ENCODE assay signal across 7 mouse cellular contexts in the genomic region with DNA sequence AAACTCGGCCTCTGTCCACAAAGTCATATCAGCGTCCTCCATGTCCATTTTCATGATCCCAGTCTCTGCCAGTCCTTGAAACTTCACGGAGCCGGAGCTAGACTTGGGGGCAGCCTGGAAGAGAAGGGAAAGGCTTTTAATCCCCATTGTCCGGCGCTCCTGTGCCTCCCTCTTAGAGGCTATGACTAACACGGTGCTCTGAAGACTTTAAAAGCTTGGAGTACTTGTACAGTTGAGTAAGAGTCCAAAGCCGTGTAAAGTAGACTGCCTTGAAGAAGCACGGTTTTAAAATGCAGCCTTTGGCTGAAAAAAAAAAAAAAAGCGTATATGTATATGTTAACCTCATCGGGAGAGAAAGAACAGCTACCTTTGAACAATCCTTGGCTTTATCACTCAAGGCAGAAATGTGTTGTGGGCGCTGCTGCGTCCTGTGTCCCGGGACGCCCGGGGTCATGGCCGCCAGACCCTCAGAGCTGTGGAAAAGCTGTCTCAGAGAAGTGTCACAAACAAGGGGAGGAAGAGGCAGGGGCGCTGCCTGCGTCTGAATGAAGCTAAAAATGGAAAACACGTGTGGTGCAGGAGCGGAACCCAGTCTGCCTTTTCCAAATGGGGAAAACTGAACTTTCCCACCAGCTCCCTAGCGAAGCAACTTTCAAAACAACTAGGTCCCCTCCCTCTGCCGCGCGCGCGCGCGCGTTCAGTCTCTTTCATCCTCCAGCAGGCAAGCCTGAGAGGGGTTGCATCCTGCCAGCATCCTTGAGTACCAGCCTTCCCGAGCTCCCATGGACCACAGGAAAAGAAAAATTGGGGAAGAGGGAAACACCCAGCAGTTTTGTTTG.
A peak's percentile ranks its signal among the peaks of the same experiment; 100 is the strongest.
DNase-seq lines count a peak whose midpoint lies in the region; ATAC-seq and TF ChIP-seq lines count a peak whose summit lies in the region.

No protein-coding gene starts in this region.

- H3K4me1 ChIP-seq in CH12.LX (ENCODE audit: control insufficient read depth in 1 of 2, insufficient read depth in 2 of 2): peaks cover 2 to 57% of the 10 kb centered on the region in 2 experiments; a peak in 3 of 4 replicates
- peaks cover 12% of the 10 kb centered on the region; the same call in 1 of the 2 replicates for H3K4me1 ChIP-seq in intestine, embryonic 15.5 days (replicated peaks)
- peaks cover 5% of the 10 kb centered on the region; the same call in 1 of the 2 replicates for H3K4me1 ChIP-seq in lung, embryonic 14.5 days (ENCODE audit: insufficient read depth)

- WGBS in intestine, embryonic 15.5 days: 3% methylated on average over 31 of the region's 31 CpGs
- 2% methylated on average over 31 of the region's 31 CpGs for WGBS in lung, embryonic 14.5 days

- no peak for TF ChIP-seq CTCF in CH12.LX (conservative IDR thresholded peaks at IDR 0.05 in 1 of 2, IDR thresholded peaks at IDR 0.05 in 1 of 2; ENCODE audit: low read depth in 2 of 2, low read length in 2 of 2)
- no peak for TF ChIP-seq CTCF in lung, embryonic 14.5 days (IDR thresholded peaks at IDR 0.05; ENCODE audit: low read depth)

- DNase-seq in CH12.LX (ENCODE audit: extremely low read depth): no peak
- peak; percentile 60 for DNase-seq in adrenal gland, adult 2 months
- DNase-seq in forelimb bud, embryonic 11.5 days (ENCODE audit: low read depth, low spot score): peak; percentile 60
- DNase-seq in lung, embryonic 14.5 days: peak; percentile 70
- DNase-seq in splenic B cell, adult 2 months (ENCODE audit: low read depth, low spot score): peak; percentile 17
- no peak for DNase-seq in left cerebral cortex, postnatal 25 days (ENCODE audit: low spot score in 2 of 2)

- dilution Hi-C loops in CH12.LX (cut with MboI; ENCODE audit: extremely low pct_ligation_motif_present, extremely low pct_unique_long_range_greater_than_20kb, low sequenced_read_pairs): no loop called here

- H3K27ac ChIP-seq in CH12.LX (ENCODE audit: insufficient read depth, low read depth): peak overlapping the region; percentile 29; the same call in 1 of the 2 replicates
- H3K27ac ChIP-seq in intestine, embryonic 15.5 days: peak overlapping the region; percentile 77
- H3K27ac ChIP-seq in lung, embryonic 14.5 days (ENCODE audit: low read depth): no peak overlapping the region

- no peaks in the 10 kb centered on the region for H3K27me3 ChIP-seq in CH12.LX (replicated peaks)
- no peaks in the 10 kb centered on the region for H3K27me3 ChIP-seq in intestine, embryonic 15.5 days (replicated peaks)
- H3K27me3 ChIP-seq in lung, embryonic 14.5 days (ENCODE audit: insufficient read depth, low read length): peaks cover 16% of the 10 kb centered on the region
- no peaks in the 10 kb centered on the region; the same call in 1 of the 2 replicates for H3K27me3 ChIP-seq in splenic B cell, adult 2 months (ENCODE audit: control insufficient read depth, insufficient read depth, low read length, poor library complexity, severe bottlenecking)

- peak overlapping the region; percentile 58 to 87 (median 62) for H3K4me3 ChIP-seq in CH12.LX (replicated peaks in 1 of 3; ENCODE audit: low read depth in 2 of 3, low read length in 2 of 3, poor library complexity in 1 of 3)
- peak overlapping the region; percentile 48 for H3K4me3 ChIP-seq in intestine, embryonic 15.5 days (replicated peaks)
- H3K4me3 ChIP-seq in lung, embryonic 14.5 days (ENCODE audit: low read depth, low read length): peak overlapping the region; percentile 57

- intact Hi-C loops in left cerebral cortex, postnatal 25 days (cut with DNase I): loop anchor here (5.0 to 10.0 kb wide), 4 partner anchors 130 to 1018 kb away; no protein-coding TSS in a partner anchor

- TF ChIP-seq RAD21 in CH12.LX (IDR thresholded peaks at IDR 0.05; ENCODE audit: low read depth, low read length): no peak

- no peaks in the 10 kb centered on the region for H3K9me3 ChIP-seq in CH12.LX (replicated peaks; ENCODE audit: low read length)
- H3K9me3 ChIP-seq in intestine, embryonic 15.5 days: no peaks in the 10 kb centered on the region
- H3K9me3 ChIP-seq in lung, embryonic 14.5 days (ENCODE audit: low read depth, low read length): no peaks in the 10 kb centered on the region

- peak overlapping the region; percentile 99 for H3K4me2 ChIP-seq in CH12.LX (ENCODE audit: insufficient read depth, low read depth, poor library complexity, severe bottlenecking)
- H3K4me2 ChIP-seq in intestine, embryonic 15.5 days (replicated peaks): peak overlapping the region; percentile 89
- peak overlapping the region; percentile 94 for H3K4me2 ChIP-seq in lung, embryonic 14.5 days

- TF ChIP-seq POLR2A in CH12.LX (IDR thresholded peaks at IDR 0.05; ENCODE audit: low read depth, low read length): no peak; the same call in 1 of the 2 replicates

- no peak for ATAC-seq in intestine, embryonic 15.5 days
- ATAC-seq in lung, embryonic 14.5 days (ENCODE audit: insufficient read depth): no peak

- TF ChIP-seq EP300 in CH12.LX (IDR thresholded peaks at IDR 0.05; ENCODE audit: low read length): no peak

- peak overlapping the region; percentile 78 for H3K9ac ChIP-seq in CH12.LX (ENCODE audit: insufficient read depth, low read depth)
- peak overlapping the region; percentile 55 for H3K9ac ChIP-seq in intestine, embryonic 15.5 days
- peak overlapping the region; percentile 44 for H3K9ac ChIP-seq in lung, embryonic 14.5 days

- in situ Hi-C loops in CH12.LX (cut with MboI; ENCODE audit: low pct_ligation_motif_present, low pct_unique_long_range_greater_than_20kb, low sequenced_read_pairs): loop anchor here (5.0 to 10.0 kb wide), 5 partner anchors 150 to 588 kb away; no protein-coding TSS in a partner anchor

- H3K36me3 ChIP-seq in CH12.LX (replicated peaks in 1 of 2; ENCODE audit: control insufficient read depth in 1 of 2, insufficient read depth in 1 of 2, low read length in 1 of 2): peaks cover 0 to 4% of the 10 kb centered on the region in 2 experiments
- no peaks in the 10 kb centered on the region for H3K36me3 ChIP-seq in intestine, embryonic 15.5 days
- no peaks in the 10 kb centered on the region for H3K36me3 ChIP-seq in lung, embryonic 14.5 days (ENCODE audit: insufficient read depth)
- no peaks in the 10 kb centered on the region for H3K36me3 ChIP-seq in splenic B cell, adult 2 months (ENCODE audit: control insufficient read depth, insufficient read depth, low read length, poor library complexity, severe bottlenecking)

- H3K79me2 ChIP-seq in CH12.LX (replicated peaks; ENCODE audit: control insufficient read depth, extremely low read depth, insufficient read depth, poor library complexity, severe bottlenecking): peaks cover 45% of the 10 kb centered on the region

TF ChIP-seq in CH12.LX, 34 proteins besides CTCF, POLR2A, EP300 and RAD21:
- TF ChIP-seq CHD2 (IDR thresholded peaks at IDR 0.05; ENCODE audit: low read length): no peak
- peak; percentile 43; the same call in 1 of the 2 replicates for TF ChIP-seq BHLHE40 (IDR thresholded peaks at IDR 0.05; ENCODE audit: low read depth, low read length)
- peak; percentile 76 for TF ChIP-seq NRF1 (IDR thresholded peaks at IDR 0.05; ENCODE audit: low read depth, low read length)
- no peak for TF ChIP-seq ZC3H11A (IDR thresholded peaks at IDR 0.05; ENCODE audit: low read depth, low read length)
- TF ChIP-seq MAX (IDR thresholded peaks at IDR 0.05; ENCODE audit: low read length): no peak
- no peak for TF ChIP-seq MYC (IDR thresholded peaks at IDR 0.05; ENCODE audit: low read depth, low read length)
- peak; percentile 56 for TF ChIP-seq ZNF384 (IDR thresholded peaks at IDR 0.05; ENCODE audit: low read depth, low read length)
- no peak; the same call in none of the 2 replicates for TF ChIP-seq SIN3A (IDR thresholded peaks at IDR 0.05; ENCODE audit: low read length)
- no peak for TF ChIP-seq POLR2AphosphoS2 (IDR thresholded peaks at IDR 0.05; ENCODE audit: low read depth, low read length)
- no peak for TF ChIP-seq IRF4 (IDR thresholded peaks at IDR 0.05; ENCODE audit: low read depth, low read length)
- TF ChIP-seq PAX5 (IDR thresholded peaks at IDR 0.05; ENCODE audit: low read length): no peak
- no peak for TF ChIP-seq TBP (conservative IDR thresholded peaks at IDR 0.05; ENCODE audit: low read depth, low read length)
- no peak for TF ChIP-seq ZKSCAN1 (IDR thresholded peaks at IDR 0.05; ENCODE audit: borderline replicate concordance, low read depth, low read length)
- TF ChIP-seq ELF1 (IDR thresholded peaks at IDR 0.05; ENCODE audit: low read depth, low read length): no peak
- TF ChIP-seq KAT2A (IDR thresholded peaks at IDR 0.05; ENCODE audit: insufficient replicate concordance, low read length): 0 out of 2 replicates have a peak, but pooled peaks have one; percentile 20
- TF ChIP-seq USF2 (conservative IDR thresholded peaks at IDR 0.05; ENCODE audit: low read depth, low read length): no peak
- TF ChIP-seq TCF12 (IDR thresholded peaks at IDR 0.05; ENCODE audit: low read depth, low read length): no peak
- TF ChIP-seq JUN (IDR thresholded peaks at IDR 0.05; ENCODE audit: insufficient read depth, low read depth, low read length): no peak
- TF ChIP-seq E2F4 (IDR thresholded peaks at IDR 0.05; ENCODE audit: insufficient replicate concordance, low read depth, low read length): no peak
- no peak for TF ChIP-seq NELFE (IDR thresholded peaks at IDR 0.05; ENCODE audit: low read depth, low read length)
- 0 out of 2 replicates have a peak, but pooled peaks have one; percentile 3 for TF ChIP-seq MAFK (IDR thresholded peaks at IDR 0.05; ENCODE audit: insufficient replicate concordance, low read length)
- no peak for TF ChIP-seq JUND (conservative IDR thresholded peaks at IDR 0.05; ENCODE audit: low read depth, low read length)
- TF ChIP-seq MAZ (IDR thresholded peaks at IDR 0.05; ENCODE audit: low read depth, low read length): no peak
- TF ChIP-seq ETS1 (conservative IDR thresholded peaks at IDR 0.05; ENCODE audit: low read depth, low read length): no peak
- no peak for TF ChIP-seq GABPA (IDR thresholded peaks at IDR 0.05; ENCODE audit: insufficient replicate concordance, low read depth, low read length)
- 0 out of 2 replicates have a peak, but pooled peaks have one; percentile 6 for TF ChIP-seq CHD1 (IDR thresholded peaks at IDR 0.05; ENCODE audit: low read depth, low read length)
- TF ChIP-seq MEF2A (IDR thresholded peaks at IDR 0.05; ENCODE audit: borderline replicate concordance, low read depth, low read length): no peak; the same call in 1 of the 2 replicates
- no peak for TF ChIP-seq SMC3 (IDR thresholded peaks at IDR 0.05; ENCODE audit: low read depth, low read length)
- no peak for TF ChIP-seq USF1 (IDR thresholded peaks at IDR 0.05; ENCODE audit: low read depth, low read length)
- 0 out of 2 replicates have a peak, but pooled peaks have one; percentile 45 for TF ChIP-seq UBTF (IDR thresholded peaks at IDR 0.05; ENCODE audit: low read depth, low read length)
- peak; percentile 32; the same call in 1 of the 2 replicates for TF ChIP-seq MXI1 (IDR thresholded peaks at IDR 0.05; ENCODE audit: low read depth, low read length)

Comparison
In these comparisons a context has a peak if more than half of its experiments do, and no peak if none do; other contexts are left out.
1. DNase-seq: peak in adrenal gland, adult 2 months (single experiment), forelimb bud, embryonic 11.5 days (single experiment), lung, embryonic 14.5 days (single experiment) and splenic B cell, adult 2 months (single experiment); none in CH12.LX (single experiment) and left cerebral cortex, postnatal 25 days (0 of 2).
2. Peak in every context shown above with its lines, with median percentiles within 50 percentile points of each other: H3K4me2 ChIP-seq, H3K4me3 ChIP-seq and H3K9ac ChIP-seq.